Mouse (Mus musculus) kidney, embryonic 16.5 days (tissue): ENCODE results near the gene Ap1m2. TPM values are rescaled to one million over a fixed set of nuclear protein-coding genes. Genes with fewer than 3 reads are reported as not detected.
"Not testable (repeated sequence)": the region's sequence is repeated elsewhere in the genome, so short reads cannot be mapped to it uniquely, and the experiment has no call there.

ENCODE experiments used
- ATAC-seq: fragments of 200-750 bp; cut with Nextera tagmentation; 2 replicates; pipeline ENCODE4 v1.8.0; 2017; ENCODE audit warnings: moderate TSS enrichment; ENCODE audit not compliant: low FRiP score, low TSS enrichment
- H3K27ac ChIP-seq: fragments of 300-500 bp; sonication (generic); 2 replicates; pipeline ENCODE4 v1.5.1; 2014; ENCODE audit warnings: low read length
- H3K27me3 ChIP-seq: fragments of 300-500 bp; sonication (generic); 2 replicates; pipeline ENCODE4 v1.6.1; 2014; ENCODE audit warnings: low read length, control low read depth, mixed read lengths; ENCODE audit not compliant: insufficient read depth
- H3K36me3 ChIP-seq: fragments of 300-500 bp; sonication (generic); 2 replicates; pipeline ENCODE4 v1.6.1; 2014; ENCODE audit warnings: low read length, control low read depth, mixed read lengths; ENCODE audit not compliant: insufficient read depth
- H3K4me1 ChIP-seq: fragments of 300-500 bp; sonication (generic); 2 replicates; pipeline ENCODE4 v1.6.1; 2014; ENCODE audit warnings: low read length, control low read depth, mixed read lengths; ENCODE audit not compliant: insufficient read depth
- H3K4me2 ChIP-seq: fragments of 300-500 bp; sonication (generic); replicated peaks from 2 replicates; pipeline ENCODE4 v1.6.1; 2014; ENCODE audit warnings: low read depth, low read length
- H3K4me3 ChIP-seq: fragments of 300-500 bp; sonication (generic); 2 replicates; pipeline ENCODE4 v1.5.1; 2014; ENCODE audit warnings: mild to moderate bottlenecking, low read length
- H3K9ac ChIP-seq: fragments of 300-500 bp; sonication (generic); replicated peaks from 2 replicates; pipeline ENCODE4 v1.6.1; 2014; ENCODE audit warnings: low read length
- H3K9me3 ChIP-seq: fragments of 300-500 bp; sonication (generic); 2 replicates; pipeline ENCODE4 v1.6.1; 2016; ENCODE audit warnings: low read length, control low read depth
- WGBS: fragments of 180-500 bp; shearing (Covaris S2); extraction: QIAGEN DNeasy Blood & Tissue Kit; methylation state at CpG from one replicate; pipeline ENCODE4 v1.1.7; 2014; 5-methylcytosine and 5-hydroxymethylcytosine counted together
- polyA plus RNA-seq: library from polyadenylated mRNA; unstranded; fragments of >200 nt; fragmentation: Nextera tagmentation; extraction: Ambion mirVana; gene quantifications from 2 replicates; pipeline ENCODE4 v1.2.1, GENCODE M21; 2015

The Ap1m2 gene
- polyA plus RNA-seq, 1 experiment from 2014 or later: 48.9 TPM

- Histone ChIP-seq H3K27me3 (no peaks in the 10 kb centered on the region), H3K9me3 (no peaks in the 10 kb centered on the region), H3K4me2 (no peak overlapping the region), H3K4me3 (no peak overlapping the region), H3K4me1 (peaks cover 16% of the 10 kb centered on the region), H3K27ac (no peak overlapping the region), H3K9ac (no peak overlapping the region), H3K36me3 (peaks cover 55% of the 10 kb centered on the region)
- 90% methylated on average over 5 of the region's 5 CpGs for WGBS
- ATAC-seq: no peak
Measured at GRCm38 (mm10) chr9:21283591-21283990, 28.5 kb downstream of the Ap1m2 start.

DNA sequence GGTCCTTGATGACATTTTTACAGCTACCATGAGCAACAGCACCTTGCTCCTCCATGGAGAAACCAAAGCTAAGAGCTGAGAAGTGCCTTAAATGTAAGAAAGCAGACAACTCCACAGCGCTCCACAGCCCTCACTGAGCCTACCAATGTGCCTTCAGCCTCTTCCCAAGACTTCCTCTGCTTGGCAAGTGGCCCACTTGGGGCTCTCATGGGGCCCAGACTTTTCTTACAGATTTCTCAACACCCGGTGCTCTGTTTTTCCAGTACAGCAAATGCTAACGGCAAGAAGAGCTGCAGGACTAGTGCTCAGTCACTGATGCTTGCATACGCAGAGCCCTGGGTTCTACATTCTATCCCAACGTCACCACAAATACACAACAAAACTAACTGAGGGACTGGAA is 34.4 kb downstream of the Ap1m2 start:
- 93% methylated on average over 5 of the region's 5 CpGs for WGBS
- no peak overlapping the region for H3K27ac ChIP-seq
- no peaks in the 10 kb centered on the region for H3K9me3 ChIP-seq
- no peak overlapping the region for H3K4me3 ChIP-seq
- no peaks in the 10 kb centered on the region for H3K4me1 ChIP-seq
- no peak overlapping the region for H3K9ac ChIP-seq
- no peak for ATAC-seq
- no peak overlapping the region for H3K4me2 ChIP-seq
- H3K27me3 ChIP-seq: no peaks in the 10 kb centered on the region
- H3K36me3 ChIP-seq: peaks cover 91% of the 10 kb centered on the region

- Histone ChIP-seq H3K9me3 (no peaks in the 10 kb centered on the region), H3K27ac (no peak overlapping the region), H3K27me3 (no peaks in the 10 kb centered on the region), H3K4me2 (no peak overlapping the region), H3K4me1 (no peaks in the 10 kb centered on the region), H3K9ac (no peak overlapping the region), H3K4me3 (no peak overlapping the region), H3K36me3 (peaks cover 91% of the 10 kb centered on the region)
- 89% methylated on average over 8 of the region's 8 CpGs for WGBS
- no peak for ATAC-seq
Measured at GRCm38 (mm10) chr9:21276307-21276706, 35.8 kb downstream of the Ap1m2 start.

- Histone ChIP-seq H3K27ac (no peak overlapping the region), H3K36me3 (peaks cover 91% of the 10 kb centered on the region), H3K4me1 (no peaks in the 10 kb centered on the region), H3K27me3 (no peaks in the 10 kb centered on the region), H3K9ac (no peak overlapping the region), H3K4me3 (no peak overlapping the region), H3K9me3 (no peaks in the 10 kb centered on the region), H3K4me2 (no peak overlapping the region)
- WGBS: 86% methylated on average over 12 of the region's 12 CpGs
- no peak for ATAC-seq
Measured at GRCm38 (mm10) chr9:21275727-21276126, 36.4 kb downstream of the Ap1m2 start.

- no peak for ATAC-seq
- 81% methylated on average over 7 of the region's 7 CpGs for WGBS
- Histone ChIP-seq H3K27me3 (no peaks in the 10 kb centered on the region), H3K4me1 (no peaks in the 10 kb centered on the region), H3K4me2 (no peak overlapping the region), H3K9me3 (no peaks in the 10 kb centered on the region), H3K27ac (no peak overlapping the region), H3K4me3 (no peak overlapping the region), H3K9ac (no peak overlapping the region), H3K36me3 (peaks cover 92% of the 10 kb centered on the region)
Measured at GRCm38 (mm10) chr9:21275013-21275710, 37.0 kb downstream of the Ap1m2 start.

DNA sequence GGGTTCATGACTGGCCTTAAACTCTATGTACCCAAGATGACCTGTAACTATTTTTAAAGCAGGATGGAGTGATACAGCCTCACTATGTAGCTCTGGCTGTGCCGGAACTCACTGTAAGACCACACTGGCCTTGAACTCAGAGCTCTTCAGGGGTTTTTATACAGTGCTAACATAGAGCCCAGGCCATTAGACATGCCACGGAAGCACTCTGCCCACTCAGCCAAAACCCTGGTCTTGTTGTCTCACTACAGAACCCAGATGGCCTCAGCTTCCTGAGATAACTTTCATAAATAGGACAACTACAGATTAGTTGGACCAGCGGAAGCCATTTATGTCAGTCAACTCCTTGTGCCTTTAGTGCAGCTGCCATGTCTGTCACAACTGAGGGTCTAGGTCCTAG is 37.8 kb downstream of the Ap1m2 start:
- no peaks in the 10 kb centered on the region for H3K4me1 ChIP-seq
- H3K9me3 ChIP-seq: no peaks in the 10 kb centered on the region
- H3K9ac ChIP-seq: no peak overlapping the region
- no peaks in the 10 kb centered on the region for H3K27me3 ChIP-seq
- peaks cover 89% of the 10 kb centered on the region for H3K36me3 ChIP-seq
- H3K4me2 ChIP-seq: no peak overlapping the region
- no peak overlapping the region for H3K27ac ChIP-seq
- no peak overlapping the region for H3K4me3 ChIP-seq
- WGBS: 91% methylated on average over 3 of the region's 3 CpGs
- ATAC-seq: no peak

DNA sequence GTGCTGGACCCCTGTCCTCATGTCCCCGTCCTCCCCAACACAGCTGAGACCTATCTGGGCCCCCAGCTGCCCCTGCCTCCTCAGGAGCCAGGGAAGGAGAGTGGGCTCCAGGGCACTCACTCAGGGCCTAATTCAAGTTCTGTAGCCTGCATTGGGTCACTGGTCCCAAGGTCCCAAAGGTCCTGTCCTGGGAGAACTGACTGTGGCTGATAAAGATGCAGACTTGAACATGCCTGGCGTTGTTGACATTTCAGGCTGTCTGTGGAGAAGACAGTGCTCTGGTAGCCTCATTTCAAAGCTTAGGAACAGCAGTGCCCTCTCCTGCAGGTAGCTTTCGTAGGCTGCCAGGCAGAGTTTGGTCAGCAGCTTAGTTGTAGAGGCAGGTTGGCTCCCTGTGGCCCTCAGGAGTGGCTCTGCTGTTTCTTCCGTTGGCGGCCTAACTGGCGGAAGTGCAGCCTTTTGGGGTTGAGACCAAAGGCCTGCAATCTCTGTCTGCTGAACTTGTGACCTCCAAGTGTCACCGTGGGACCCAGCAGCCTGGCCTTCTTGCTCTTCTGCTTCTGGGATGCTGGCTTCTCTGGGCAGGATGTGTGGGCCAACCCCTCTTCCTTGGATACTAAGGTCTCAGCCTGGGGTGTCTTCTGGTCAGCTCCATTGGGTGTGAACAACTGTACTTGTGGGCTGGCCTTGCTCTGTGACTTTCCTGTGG is 38.5 kb downstream of the Ap1m2 start:
- no peak overlapping the region for H3K4me2 ChIP-seq
- no peak overlapping the region for H3K9ac ChIP-seq
- H3K27me3 ChIP-seq: no peaks in the 10 kb centered on the region
- H3K4me3 ChIP-seq: no peak overlapping the region
- WGBS: 82% methylated on average over 7 of the region's 7 CpGs
- no peaks in the 10 kb centered on the region for H3K4me1 ChIP-seq
- ATAC-seq: no peak
- no peaks in the 10 kb centered on the region for H3K9me3 ChIP-seq
- peaks cover 88% of the 10 kb centered on the region for H3K36me3 ChIP-seq
- no peak overlapping the region for H3K27ac ChIP-seq

DNA sequence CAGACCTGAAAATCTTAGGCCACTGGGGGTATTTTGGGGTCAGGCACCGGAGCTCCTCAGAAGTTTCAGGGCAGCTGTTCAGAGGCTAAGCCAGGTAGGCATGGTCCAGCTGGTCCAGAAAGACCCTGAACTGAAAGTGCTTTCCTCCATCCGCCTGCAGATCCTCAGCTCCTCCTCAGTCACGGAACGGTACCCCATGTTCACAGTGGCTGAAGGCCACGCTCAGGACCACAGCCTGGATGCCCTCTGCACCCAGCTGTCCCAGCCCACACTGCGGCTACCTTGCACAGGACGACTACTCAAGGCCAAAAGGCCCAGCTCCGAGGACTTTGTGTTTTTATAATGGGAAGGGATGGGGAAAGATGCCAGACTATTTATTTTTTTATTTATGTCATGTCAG is 39.0 kb downstream of the Ap1m2 start:
- Histone ChIP-seq H3K36me3 (peaks cover 89% of the 10 kb centered on the region), H3K27me3 (no peaks in the 10 kb centered on the region), H3K27ac (no peak overlapping the region), H3K4me3 (no peak overlapping the region), H3K9me3 (no peaks in the 10 kb centered on the region), H3K4me2 (no peak overlapping the region), H3K4me1 (no peaks in the 10 kb centered on the region), H3K9ac (no peak overlapping the region)
- ATAC-seq: no peak
- 82% methylated on average over 8 of the region's 8 CpGs for WGBS

GRCm38 (mm10) chr9:21272391-21272790 is 39.7 kb downstream of the Ap1m2 start:
- no peaks in the 10 kb centered on the region for H3K9me3 ChIP-seq
- 91% methylated on average over 9 of the region's 9 CpGs for WGBS

GRCm38 (mm10) chr9:21269590-21269989 is 42.5 kb downstream of the Ap1m2 start:
- not testable (repeated sequence) for H3K9me3 ChIP-seq, H3K4me3 ChIP-seq, ATAC-seq, H3K9ac ChIP-seq, H3K27me3 ChIP-seq, H3K4me2 ChIP-seq, H3K27ac ChIP-seq
- Histone ChIP-seq H3K4me1 (peaks cover 17% of the 10 kb centered on the region), H3K36me3 (peaks cover 63% of the 10 kb centered on the region)
- WGBS: 86% methylated on average over 5 of the region's 5 CpGs

More at GRCm38 (mm10) chr9:21272391-21272790, 39.7 kb downstream of the Ap1m2 start:
- Histone ChIP-seq H3K4me3 (no peak overlapping the region), H3K4me2 (no peak overlapping the region), H3K27me3 (no peaks in the 10 kb centered on the region), H3K9ac (no peak overlapping the region), H3K27ac (no peak overlapping the region), H3K36me3 (peaks cover 84% of the 10 kb centered on the region), H3K4me1 (no peaks in the 10 kb centered on the region)
- ATAC-seq: no peak
